ENCODE assay signal across 8 mouse cellular contexts in the genomic region with DNA sequence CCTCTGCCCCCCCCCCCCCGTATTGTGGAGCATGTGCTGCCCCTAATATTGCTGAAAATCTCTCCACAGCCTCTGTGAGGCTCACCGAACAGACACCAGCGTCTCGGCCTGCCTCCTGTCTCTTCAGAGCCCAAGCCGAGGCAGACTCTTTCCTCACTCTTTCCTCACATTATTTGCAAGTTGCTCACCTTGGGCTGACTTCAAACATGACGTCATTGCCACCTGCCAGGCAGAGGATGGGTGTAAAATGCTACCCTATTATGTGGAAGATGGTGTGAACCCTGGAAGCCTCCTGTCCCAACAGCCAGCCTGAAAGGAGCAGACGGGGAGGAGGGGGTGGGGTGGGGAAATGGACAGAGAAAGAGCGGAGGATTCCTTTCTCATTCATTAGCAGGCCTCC.
DNase-seq lines count a peak whose midpoint lies in the region; ATAC-seq lines count a peak whose summit lies in the region.

No protein-coding gene starts in this region.

- peak overlapping the region; percentile 40; the same call in 1 of the 2 replicates for H3K9ac ChIP-seq in heart, embryonic 16.5 days (ENCODE audit: low read length)
- peak overlapping the region; percentile 65 for H3K9ac ChIP-seq in hindbrain, embryonic 13.5 days
- H3K9ac ChIP-seq in midbrain, embryonic 11.5 days (ENCODE audit: low read length), result peak overlapping the region; percentile 77

- ATAC-seq in heart, embryonic 16.5 days (replicated peaks; ENCODE audit: extremely low read depth, insufficient read depth, low FRiP score), result peak; percentile 28; the same call in 1 of the 2 replicates
- peak; percentile 83 for ATAC-seq in hindbrain, embryonic 13.5 days (ENCODE audit: low FRiP score)
- peak; percentile 83 for ATAC-seq in midbrain, embryonic 11.5 days (ENCODE audit: low FRiP score)
- no peak for ATAC-seq in erythroid progenitor cell, adult 5-6 weeks (replicated peaks; ENCODE audit: low FRiP score, poor library complexity, severe bottlenecking)

- no peak overlapping the region for H3K27ac ChIP-seq in heart, embryonic 16.5 days (ENCODE audit: low read length)
- peak overlapping the region; percentile 98 for H3K27ac ChIP-seq in hindbrain, embryonic 13.5 days
- peak overlapping the region; percentile 99 for H3K27ac ChIP-seq in midbrain, embryonic 11.5 days (ENCODE audit: low read depth, low read length)

- H3K4me2 ChIP-seq in heart, embryonic 16.5 days (ENCODE audit: low read depth, low read length), result peak overlapping the region; percentile 65
- peak overlapping the region; percentile 50 for H3K4me2 ChIP-seq in hindbrain, embryonic 13.5 days
- H3K4me2 ChIP-seq in midbrain, embryonic 11.5 days, result peak overlapping the region; percentile 50

- no peaks in the 10 kb centered on the region for H3K9me3 ChIP-seq in heart, embryonic 16.5 days (replicated peaks; ENCODE audit: control insufficient read depth, low read length)
- 0 out of 2 replicates have a peak, but pooled peaks cover 3% of the 10 kb centered on the region for H3K9me3 ChIP-seq in hindbrain, embryonic 13.5 days
- no peaks in the 10 kb centered on the region for H3K9me3 ChIP-seq in midbrain, embryonic 11.5 days (ENCODE audit: control insufficient read depth, low read length)

- intact Hi-C loops in heart, postnatal 10 days (cut with DNase I), result no loop called here
- intact Hi-C loops in gastrocnemius, postnatal 36 days (cut with DNase I), result no loop called here

- H3K36me3 ChIP-seq in heart, embryonic 16.5 days (ENCODE audit: control insufficient read depth, insufficient read depth), result no peaks in the 10 kb centered on the region
- H3K36me3 ChIP-seq in hindbrain, embryonic 13.5 days, result no peaks in the 10 kb centered on the region
- no peaks in the 10 kb centered on the region for H3K36me3 ChIP-seq in midbrain, embryonic 11.5 days (ENCODE audit: control insufficient read depth, insufficient read depth, low read length)

- 11% methylated on average over 6 of the region's 8 CpGs for WGBS in heart, embryonic 16.5 days
- WGBS in hindbrain, embryonic 13.5 days, result 3% methylated on average over 8 of the region's 8 CpGs
- WGBS in midbrain, embryonic 11.5 days, result 0% methylated on average over 8 of the region's 8 CpGs

- peaks cover 2% of the 10 kb centered on the region; the same call in 1 of the 2 replicates for H3K4me1 ChIP-seq in heart, embryonic 16.5 days (ENCODE audit: control insufficient read depth, insufficient read depth, low read length)
- peaks cover 38% of the 10 kb centered on the region for H3K4me1 ChIP-seq in hindbrain, embryonic 13.5 days (replicated peaks)
- H3K4me1 ChIP-seq in midbrain, embryonic 11.5 days (ENCODE audit: control insufficient read depth, insufficient read depth, low read length), result peaks cover 39% of the 10 kb centered on the region

- DNase-seq in heart, postnatal 10 days, result no peak
- DNase-seq in cerebellum, postnatal 14 days, result peak; percentile 58 to 71
- peak; percentile 97 for DNase-seq in midbrain, embryonic 11.5 days (ENCODE audit: low spot score, missing footprints)
- no peak for DNase-seq in adrenal gland, postnatal 14 days
- DNase-seq in gastrocnemius, postnatal 36 days, result no peak

- H3K27me3 ChIP-seq in heart, embryonic 16.5 days (ENCODE audit: control insufficient read depth, insufficient read depth, low read length), result no peaks in the 10 kb centered on the region; the same call in 1 of the 2 replicates
- H3K27me3 ChIP-seq in hindbrain, embryonic 13.5 days, result no peaks in the 10 kb centered on the region
- H3K27me3 ChIP-seq in midbrain, embryonic 11.5 days (ENCODE audit: control insufficient read depth, insufficient read depth, low read length), result no peaks in the 10 kb centered on the region

- H3K4me3 ChIP-seq in heart, embryonic 16.5 days (ENCODE audit: low read length), result peak overlapping the region; percentile 33
- H3K4me3 ChIP-seq in hindbrain, embryonic 13.5 days, result peak overlapping the region; percentile 23
- peak overlapping the region; percentile 20 for H3K4me3 ChIP-seq in midbrain, embryonic 11.5 days (ENCODE audit: low read depth, low read length)

Comparison
In these comparisons a context has a peak if more than half of its experiments do, and no peak if none do; other contexts are left out.
1. DNase-seq: peak in cerebellum, postnatal 14 days (2 of 2) and midbrain, embryonic 11.5 days (single experiment); none in heart, postnatal 10 days (0 of 2), adrenal gland, postnatal 14 days (single experiment) and gastrocnemius, postnatal 36 days (0 of 2).
2. Peak in every context shown above with its lines, with median percentiles within 50 percentile points of each other: H3K4me2 ChIP-seq, H3K4me3 ChIP-seq and H3K9ac ChIP-seq.